Mouse (Mus musculus) liver, embryonic 15.5 days (tissue): Measurements from ENCODE around the gene Mindy4b-ps. TPM values are rescaled to one million over a fixed set of nuclear protein-coding genes. Genes with fewer than 3 reads are reported as not detected.

Experiments
- ATAC-seq: fragments of 200-750 bp; cut with Nextera tagmentation; 2 replicates; pipeline ENCODE4 v1.8.0; 2017; ENCODE audit warnings: moderate number of reproducible peaks, mild to moderate bottlenecking, moderate library complexity; ENCODE audit not compliant: insufficient read depth
- H3K27ac ChIP-seq: fragments of 300-500 bp; sonication (generic); replicated peaks from 2 replicates; pipeline ENCODE4 v1.5.1; 2015; ENCODE audit warnings: mild to moderate bottlenecking, inconsistent platforms
- H3K27me3 ChIP-seq: fragments of 300-500 bp; sonication (generic); 2 replicates; pipeline ENCODE4 v1.6.1; 2015; ENCODE audit warnings: mild to moderate bottlenecking, inconsistent platforms
- H3K36me3 ChIP-seq: fragments of 300-500 bp; sonication (generic); replicated peaks from 2 replicates; pipeline ENCODE4 v1.6.1; 2015; ENCODE audit warnings: moderate library complexity, mild to moderate bottlenecking, inconsistent platforms
- H3K4me1 ChIP-seq: fragments of 300-500 bp; sonication (generic); replicated peaks from 2 replicates; pipeline ENCODE4 v1.6.1; 2015; ENCODE audit warnings: inconsistent platforms
- H3K4me2 ChIP-seq: fragments of 300-500 bp; sonication (generic); 2 replicates; pipeline ENCODE4 v1.6.1; 2015; ENCODE audit warnings: moderate library complexity, mild to moderate bottlenecking, inconsistent platforms
- H3K4me3 ChIP-seq: fragments of 300-500 bp; sonication (generic); replicated peaks from 2 replicates; pipeline ENCODE4 v1.5.1; 2015; ENCODE audit warnings: mild to moderate bottlenecking, inconsistent platforms
- H3K9ac ChIP-seq: fragments of 300-500 bp; sonication (generic); 2 replicates; pipeline ENCODE4 v1.6.1; 2015; ENCODE audit warnings: moderate library complexity, mild to moderate bottlenecking, inconsistent platforms
- H3K9me3 ChIP-seq: fragments of 300-500 bp; sonication (generic); replicated peaks from 2 replicates; pipeline ENCODE4 v1.6.1; 2016; ENCODE audit warnings: inconsistent platforms
- WGBS: fragments of 180-500 bp; shearing (Covaris S2); methylation state at CpG from one replicate; pipeline ENCODE4 v1.1.7; 2015; ENCODE audit warnings: mixed read lengths; ENCODE audit not compliant: insufficient replicate concordance; 5-methylcytosine and 5-hydroxymethylcytosine counted together
- polyA plus RNA-seq: library from polyadenylated mRNA; unstranded; fragments of >200 nt; fragmentation: Nextera tagmentation; extraction: Ambion mirVana; gene quantifications from 2 replicates; pipeline ENCODE4 v1.2.1, GENCODE M21; 2015

Gene Mindy4b-ps
- polyA plus RNA-seq, 1 experiment from 2014 or later = not detected

DNA sequence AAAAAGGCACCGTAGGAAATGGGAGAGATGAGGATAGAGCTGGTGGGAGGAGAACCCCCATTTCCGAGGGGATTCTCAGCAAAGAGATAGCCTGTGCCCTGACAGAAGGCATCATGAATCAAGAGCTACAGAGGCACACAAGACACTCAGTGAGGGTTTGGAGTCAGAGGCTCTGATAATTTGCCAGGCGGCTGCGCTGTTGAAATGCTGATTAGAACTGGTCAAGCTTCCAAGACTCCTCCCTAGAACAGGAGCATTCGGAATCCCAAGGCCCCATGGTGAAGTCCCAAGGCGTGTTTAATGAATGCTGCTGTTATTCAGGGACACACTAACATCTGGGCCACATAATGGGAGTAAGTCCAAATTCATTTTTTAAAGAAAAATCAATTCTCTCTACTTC is 4.8 kb downstream of the Mindy4b-ps start:
- no peak overlapping the region for H3K9ac ChIP-seq
- H3K4me2 ChIP-seq = no peak overlapping the region
- H3K4me3 ChIP-seq = no peak overlapping the region
- H3K36me3 ChIP-seq = no peaks in the 10 kb centered on the region
- 49% methylated on average over 6 of the region's 6 CpGs for WGBS
- no peaks in the 10 kb centered on the region for H3K27me3 ChIP-seq
- no peaks in the 10 kb centered on the region for H3K9me3 ChIP-seq
- ATAC-seq = no peak
- H3K4me1 ChIP-seq = no peaks in the 10 kb centered on the region
- no peak overlapping the region for H3K27ac ChIP-seq

DNA sequence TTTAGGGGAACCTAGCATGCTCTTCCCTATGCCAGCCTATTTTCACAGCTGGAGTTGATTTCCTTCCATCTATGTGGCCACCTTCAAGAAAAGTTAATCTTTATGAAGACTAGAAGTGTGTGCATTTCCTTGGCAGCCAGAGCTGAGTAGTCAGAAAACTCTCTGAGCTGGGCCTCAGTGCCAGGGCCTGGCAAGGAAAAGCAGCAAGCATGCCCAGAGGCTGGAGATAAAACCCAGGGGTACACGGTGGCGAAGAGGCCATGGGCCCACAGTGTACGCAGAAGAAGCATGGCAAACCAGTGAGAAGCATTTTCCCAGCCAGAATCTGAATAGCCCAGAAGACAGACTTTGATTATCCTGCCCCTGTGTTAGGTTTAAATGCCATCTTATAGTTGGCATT is 7.9 kb downstream of the Mindy4b-ps start:
- no peak overlapping the region for H3K27ac ChIP-seq
- H3K9ac ChIP-seq = no peak overlapping the region
- no peaks in the 10 kb centered on the region for H3K4me1 ChIP-seq
- H3K4me2 ChIP-seq = no peak overlapping the region
- 63% methylated on average over 3 of the region's 3 CpGs for WGBS
- no peaks in the 10 kb centered on the region; the same call in 1 of the 2 replicates for H3K27me3 ChIP-seq
- no peaks in the 10 kb centered on the region for H3K36me3 ChIP-seq
- no peaks in the 10 kb centered on the region for H3K9me3 ChIP-seq
- H3K4me3 ChIP-seq = no peak overlapping the region
- ATAC-seq = no peak

DNA sequence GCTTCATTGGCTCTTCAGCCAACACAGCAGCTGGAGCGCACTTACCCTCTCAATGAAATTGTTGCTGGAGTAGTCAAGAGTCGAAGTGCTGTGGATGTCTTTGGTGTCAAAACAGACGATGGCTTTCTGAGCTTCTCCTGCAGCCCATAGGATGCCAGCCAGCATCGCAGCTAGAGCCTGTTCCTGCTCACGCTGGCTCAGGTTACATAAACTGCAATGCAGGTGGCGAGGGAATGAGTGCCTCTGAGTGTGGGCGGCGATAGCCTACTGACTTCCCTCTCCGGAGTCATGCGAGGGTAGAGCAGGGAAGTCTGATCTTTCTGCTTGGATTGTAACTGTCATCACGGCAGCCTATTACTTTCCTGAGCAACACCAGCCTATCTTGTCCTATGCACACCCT is 11.8 kb downstream of the Mindy4b-ps start:
- no peaks in the 10 kb centered on the region for H3K9me3 ChIP-seq
- no peaks in the 10 kb centered on the region for H3K36me3 ChIP-seq
- 56% methylated on average over 11 of the region's 11 CpGs for WGBS
- no peak for ATAC-seq
- no peak overlapping the region for H3K4me3 ChIP-seq
- no peaks in the 10 kb centered on the region for H3K4me1 ChIP-seq
- H3K27ac ChIP-seq = no peak overlapping the region
- no peak overlapping the region for H3K9ac ChIP-seq
- H3K27me3 ChIP-seq = no peaks in the 10 kb centered on the region; the same call in none of the 2 replicates
- H3K4me2 ChIP-seq = no peak overlapping the region

- Histone ChIP-seq H3K4me3 (no peak overlapping the region), H3K9ac (no peak overlapping the region), H3K4me2 (no peak overlapping the region), H3K9me3 (no peaks in the 10 kb centered on the region), H3K27me3 (no peaks in the 10 kb centered on the region; the same call in none of the 2 replicates), H3K4me1 (no peaks in the 10 kb centered on the region), H3K36me3 (no peaks in the 10 kb centered on the region), H3K27ac (no peak overlapping the region)
- WGBS = 56% methylated on average over 12 of the region's 12 CpGs
- no peak for ATAC-seq
These were observed 12.8 kb downstream of the Mindy4b-ps start for GRCm38 (mm10) chr3:58809111-58809915.

DNA sequence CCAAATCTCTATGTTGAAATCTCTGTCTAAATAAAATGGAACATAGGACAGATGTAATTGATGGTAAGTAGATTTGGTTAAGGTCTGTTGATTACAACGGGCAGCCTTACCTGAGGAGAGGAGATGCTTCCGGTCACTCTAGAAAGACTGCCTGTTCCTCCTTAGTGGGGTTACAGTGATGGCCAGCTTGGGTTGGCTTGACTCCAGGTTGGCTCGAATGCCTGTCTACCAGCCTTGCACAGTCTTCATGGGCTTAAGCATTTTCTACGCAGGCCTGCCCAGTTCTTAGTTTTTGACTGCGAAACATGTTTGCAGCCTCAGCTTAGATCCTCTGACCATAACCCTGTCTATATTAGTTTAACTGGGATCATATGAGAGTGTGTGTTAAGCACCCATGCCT is 13.5 kb downstream of the Mindy4b-ps start:
- Histone ChIP-seq H3K4me1 (no peaks in the 10 kb centered on the region), H3K4me3 (no peak overlapping the region), H3K9ac (no peak overlapping the region), H3K9me3 (no peaks in the 10 kb centered on the region), H3K27ac (no peak overlapping the region), H3K36me3 (no peaks in the 10 kb centered on the region), H3K4me2 (no peak overlapping the region), H3K27me3 (no peaks in the 10 kb centered on the region; the same call in none of the 2 replicates)
- WGBS = 70% methylated on average over 5 of the region's 5 CpGs
- ATAC-seq = no peak

GRCm38 (mm10) chr3:58804745-58805144 is 17.4 kb downstream of the Mindy4b-ps start:
- 68% methylated on average over 6 of the region's 6 CpGs for WGBS
- Histone ChIP-seq H3K27ac (no peak overlapping the region), H3K4me2 (no peak overlapping the region), H3K27me3 (no peaks in the 10 kb centered on the region; the same call in 1 of the 2 replicates), H3K4me1 (no peaks in the 10 kb centered on the region), H3K36me3 (no peaks in the 10 kb centered on the region), H3K9ac (no peak overlapping the region), H3K4me3 (no peak overlapping the region), H3K9me3 (no peaks in the 10 kb centered on the region)
- ATAC-seq = no peak

GRCm38 (mm10) chr3:58798676-58799075 is 23.4 kb downstream of the Mindy4b-ps start:
- Histone ChIP-seq H3K9me3 (no peaks in the 10 kb centered on the region), H3K27ac (no peak overlapping the region), H3K4me2 (no peak overlapping the region), H3K9ac (no peak overlapping the region), H3K4me3 (no peak overlapping the region), H3K36me3 (no peaks in the 10 kb centered on the region), H3K27me3 (no peaks in the 10 kb centered on the region), H3K4me1 (no peaks in the 10 kb centered on the region)
- 58% methylated on average over 4 of the region's 4 CpGs for WGBS
- ATAC-seq = no peak

GRCm38 (mm10) chr3:58798245-58798644 is 23.9 kb downstream of the Mindy4b-ps start:
- Histone ChIP-seq H3K4me2 (no peak overlapping the region), H3K36me3 (no peaks in the 10 kb centered on the region), H3K4me1 (no peaks in the 10 kb centered on the region), H3K9ac (no peak overlapping the region), H3K9me3 (no peaks in the 10 kb centered on the region), H3K27me3 (no peaks in the 10 kb centered on the region), H3K4me3 (no peak overlapping the region), H3K27ac (no peak overlapping the region)
- ATAC-seq = no peak
- WGBS = 64% methylated on average over 8 of the region's 8 CpGs

DNA sequence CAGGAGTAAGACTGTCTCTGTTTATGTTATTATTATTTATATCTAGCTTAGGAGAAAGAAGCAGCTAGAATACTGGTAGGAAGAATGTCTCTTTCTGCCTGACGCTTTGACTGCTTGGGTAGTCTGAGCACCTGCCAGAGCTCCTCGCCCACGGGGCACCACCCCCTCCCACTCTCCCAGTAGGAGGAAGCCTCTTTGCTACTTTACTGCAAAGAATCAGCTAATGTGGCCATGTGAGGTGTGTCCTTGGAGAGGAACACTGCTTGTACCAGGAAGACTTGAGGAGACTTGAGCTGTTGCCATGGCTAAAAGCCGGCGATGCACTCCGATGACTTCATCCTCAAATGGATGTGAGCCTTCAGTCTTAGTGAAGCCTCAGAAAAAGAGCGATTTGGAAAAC is 32.6 kb downstream of the Mindy4b-ps start:
- no peak for ATAC-seq
- H3K27me3 ChIP-seq = no peaks in the 10 kb centered on the region
- 70% methylated on average over 7 of the region's 7 CpGs for WGBS

DNA sequence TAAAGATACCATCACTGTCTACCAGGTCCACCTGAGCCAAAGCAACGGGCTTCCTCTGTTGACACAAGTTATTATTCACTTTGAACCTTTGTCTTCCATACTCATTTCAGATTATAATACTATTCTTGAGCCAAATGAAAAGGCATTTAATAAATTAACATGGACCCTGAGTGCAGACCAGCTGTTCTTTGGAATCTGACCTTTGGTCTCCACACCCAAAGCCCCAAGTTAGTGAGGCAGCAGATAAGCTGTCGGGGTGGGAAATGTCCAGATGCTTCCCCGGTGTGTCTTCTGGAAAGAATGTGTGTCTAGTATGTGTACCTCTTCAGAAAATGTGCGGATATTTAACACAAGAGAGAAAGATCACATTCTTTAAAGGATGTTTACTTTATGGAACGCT is 33.1 kb downstream of the Mindy4b-ps start:
- no peak overlapping the region for H3K9ac ChIP-seq
- H3K4me2 ChIP-seq = no peak overlapping the region
- no peak overlapping the region for H3K4me3 ChIP-seq
- H3K4me1 ChIP-seq = no peaks in the 10 kb centered on the region
- ATAC-seq = no peak
- H3K36me3 ChIP-seq = no peaks in the 10 kb centered on the region
- no peak overlapping the region for H3K27ac ChIP-seq
- H3K9me3 ChIP-seq = no peaks in the 10 kb centered on the region
- no peaks in the 10 kb centered on the region for H3K27me3 ChIP-seq
- WGBS = 52% methylated on average over 5 of the region's 5 CpGs

More for the DNA sequence above, 32.6 kb downstream of the Mindy4b-ps start:
- Histone ChIP-seq H3K9me3 (no peaks in the 10 kb centered on the region), H3K36me3 (no peaks in the 10 kb centered on the region), H3K4me2 (no peak overlapping the region), H3K4me3 (no peak overlapping the region), H3K9ac (no peak overlapping the region), H3K27ac (no peak overlapping the region), H3K4me1 (no peaks in the 10 kb centered on the region)

DNA sequence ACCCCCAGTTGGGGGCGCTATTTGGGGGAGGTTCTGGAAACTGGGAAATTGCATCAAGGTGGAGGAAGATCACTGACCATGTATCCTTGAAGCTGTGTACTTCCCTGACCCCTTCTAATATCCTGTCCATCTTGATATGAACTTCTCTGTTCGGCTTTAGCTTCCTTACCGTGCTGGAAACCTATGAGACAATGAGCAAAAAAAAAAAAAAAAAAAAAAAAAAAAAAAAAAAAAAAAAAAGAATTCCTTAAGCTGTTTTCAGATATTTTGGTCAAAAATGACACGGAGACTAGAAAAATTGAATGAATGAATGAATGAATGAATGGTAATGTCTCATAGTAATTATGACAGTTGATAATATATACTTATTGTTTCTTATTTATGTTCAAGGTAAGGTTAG is 35.6 kb downstream of the Mindy4b-ps start:
- no peak overlapping the region for H3K4me2 ChIP-seq
- no peak for ATAC-seq
- no peaks in the 10 kb centered on the region for H3K9me3 ChIP-seq
- WGBS = 52% methylated on average over 4 of the region's 4 CpGs
- H3K27ac ChIP-seq = no peak overlapping the region
- H3K4me3 ChIP-seq = no peak overlapping the region
- no peaks in the 10 kb centered on the region for H3K4me1 ChIP-seq
- no peak overlapping the region for H3K9ac ChIP-seq
- H3K27me3 ChIP-seq = no peaks in the 10 kb centered on the region
- no peaks in the 10 kb centered on the region for H3K36me3 ChIP-seq

DNA sequence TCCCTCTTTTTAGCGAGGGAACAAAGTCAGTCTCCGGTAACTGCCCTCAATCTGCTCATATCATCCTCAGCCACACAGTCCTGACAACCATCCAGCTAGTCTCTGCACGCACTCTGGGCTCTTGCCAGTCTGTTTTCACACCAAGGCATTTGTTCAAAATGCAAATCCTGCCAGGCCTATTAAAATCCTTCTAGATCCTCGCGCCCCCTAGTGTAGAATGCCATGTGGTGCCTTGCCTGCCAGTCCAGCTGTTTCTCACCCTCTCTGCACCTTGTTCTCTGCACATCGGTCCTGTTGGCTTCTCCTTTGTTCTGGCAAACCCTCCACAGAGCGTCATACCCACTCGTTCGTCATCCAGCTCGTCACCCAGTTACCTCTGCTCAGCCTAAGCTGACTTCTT is 36.2 kb downstream of the Mindy4b-ps start:
- ATAC-seq = no peak

More for the DNA sequence above, 36.2 kb downstream of the Mindy4b-ps start:
- H3K9me3 ChIP-seq = no peaks in the 10 kb centered on the region
- H3K36me3 ChIP-seq = no peaks in the 10 kb centered on the region
- H3K27me3 ChIP-seq = no peaks in the 10 kb centered on the region
- no peak overlapping the region for H3K4me2 ChIP-seq
- no peak overlapping the region for H3K4me3 ChIP-seq
- no peak overlapping the region for H3K27ac ChIP-seq
- no peak overlapping the region for H3K9ac ChIP-seq
- 19% methylated on average over 10 of the region's 10 CpGs for WGBS
- H3K4me1 ChIP-seq = no peaks in the 10 kb centered on the region
